Comparison of ENCODE assay signal across 12 mouse cellular contexts in the genomic region with DNA sequence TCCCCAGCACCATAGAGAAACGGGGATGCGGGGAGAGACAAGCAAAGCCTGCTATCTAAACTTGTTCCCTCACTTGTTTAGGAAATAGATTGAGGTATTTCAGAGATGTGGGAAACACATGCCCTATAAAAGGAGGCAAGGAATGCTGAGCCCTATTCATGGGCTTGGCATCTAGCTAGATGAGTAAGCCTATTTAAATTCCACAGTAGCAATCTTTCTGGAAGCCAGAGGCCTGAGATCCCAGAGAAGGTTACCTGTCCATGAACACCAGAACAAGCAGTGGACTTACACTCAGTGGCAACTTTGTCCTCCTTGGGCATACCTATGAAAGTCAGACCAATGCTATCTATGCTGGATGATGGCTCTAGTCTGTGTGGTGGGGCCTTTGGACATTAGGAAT.
"Had no signal": no experiment of that assay in that cellular context is flagged by ENCODE, and none has a peak within 500 bp of the region (broad histone marks: within the 10 kb centered on the region; RNA-seq: fewer than 3 reads in every experiment).

No protein-coding gene starts in this region.

- DNase-seq: kidney, adult 8-10 months; kidney, postnatal 14 days; kidney, postnatal 4 days; liver, embryonic 13.5 days; lung, adult 2 months; lung, postnatal 14 days; lung, postnatal 4 days; midbrain, embryonic 14.5 days; right cerebral cortex, adult 18-20 months; right cerebral cortex, postnatal 14 days; right cerebral cortex, postnatal 4 days; thymus, postnatal 25 days had no signal
